Mouse (Mus musculus): ENCODE data around the gene Klf9. TPM values are rescaled to one million over a fixed set of nuclear protein-coding genes. Genes with fewer than 3 reads are reported as not detected.

Gene Klf9
- 28.2 and 32.4 TPM in 2 replicates for polyA plus RNA-seq (2012)

DNA sequence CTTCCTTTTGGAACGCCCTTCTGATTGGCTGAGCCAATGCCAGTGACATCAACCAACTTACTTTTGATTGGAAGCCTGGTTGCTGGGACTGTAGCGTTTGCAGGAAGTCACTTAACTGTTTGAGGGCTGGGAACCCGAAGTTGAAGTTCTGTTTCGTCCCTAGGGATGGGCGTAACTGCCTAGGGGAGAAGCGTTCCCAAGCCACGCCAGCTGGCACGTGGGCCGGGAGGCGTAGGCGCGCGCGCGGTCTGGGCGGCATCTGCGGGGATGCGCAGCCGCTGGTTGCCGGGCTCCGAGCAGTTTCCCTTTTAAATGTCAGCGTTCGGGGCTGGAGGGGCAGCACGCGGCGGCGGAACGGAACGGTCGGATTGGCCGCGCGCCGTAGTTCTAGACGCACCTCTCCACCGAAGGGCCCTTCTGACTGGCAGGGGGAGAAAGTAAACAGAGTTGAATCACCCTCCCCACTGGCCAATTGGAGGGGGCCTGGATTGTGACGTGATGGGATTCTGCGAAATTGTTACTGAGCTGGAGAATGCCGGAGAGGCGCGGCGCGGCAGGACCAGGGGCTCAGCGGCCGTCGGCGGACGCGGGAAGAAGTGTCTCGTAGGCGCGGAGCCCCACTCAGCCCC is at the start of gene Klf9:
Gene Klf9, plus strand, starts transcription at position 538 of the 629 bp plus-strand sequence.

Other genes starting within 250 kb of the Klf9 start
- gene Smc5, start 132.7 kb downstream of the Klf9 start, polyA plus RNA-seq (2012), result 6.9 and 10.4 TPM in 2 replicates